Mouse (Mus musculus) bone marrow macrophage, adult 2 months (primary cell): ENCODE results near the gene C1qb. TPM values are rescaled to one million over a fixed set of nuclear protein-coding genes. Genes with fewer than 3 reads are reported as not detected.

Experiments used
- H3K27ac ChIP-seq: 2 replicates; pipeline ENCODE4 v1.5.1; 2012; ENCODE audit warnings: low read depth, low read length; ENCODE audit not compliant: insufficient read depth
- H3K4me1 ChIP-seq: 2 replicates; pipeline ENCODE4 v1.6.1; 2012; ENCODE audit warnings: low read length; ENCODE audit not compliant: control insufficient read depth, insufficient read depth
- H3K4me3 ChIP-seq: 2 replicates; pipeline ENCODE4 v1.5.1; 2012; ENCODE audit warnings: mild to moderate bottlenecking, low read length, moderate library complexity; ENCODE audit not compliant: insufficient read depth
- CTCF ChIP-seq: IDR thresholded peaks from 2 replicates; pipeline ENCODE4 v1.5.1; 2012; ENCODE audit warnings: low read depth, mild to moderate bottlenecking, low read length, moderate library complexity
- POLR2A ChIP-seq: IDR thresholded peaks from 2 replicates; pipeline ENCODE4 v1.6.1; 2012; ENCODE audit warnings: mild to moderate bottlenecking, low read depth, low read length, borderline replicate concordance
- polyA plus RNA-seq: library from polyadenylated mRNA; stranded (reverse); fragments of >200 nt; gene quantifications from 2 replicates; pipeline ENCODE4 v1.2.4, GENCODE M21; 2012; ENCODE audit not compliant: missing spikeins, insufficient read depth, insufficient read length

Gene C1qb
- polyA plus RNA-seq, 1 experiment, result 3,777 TPM

DNA sequence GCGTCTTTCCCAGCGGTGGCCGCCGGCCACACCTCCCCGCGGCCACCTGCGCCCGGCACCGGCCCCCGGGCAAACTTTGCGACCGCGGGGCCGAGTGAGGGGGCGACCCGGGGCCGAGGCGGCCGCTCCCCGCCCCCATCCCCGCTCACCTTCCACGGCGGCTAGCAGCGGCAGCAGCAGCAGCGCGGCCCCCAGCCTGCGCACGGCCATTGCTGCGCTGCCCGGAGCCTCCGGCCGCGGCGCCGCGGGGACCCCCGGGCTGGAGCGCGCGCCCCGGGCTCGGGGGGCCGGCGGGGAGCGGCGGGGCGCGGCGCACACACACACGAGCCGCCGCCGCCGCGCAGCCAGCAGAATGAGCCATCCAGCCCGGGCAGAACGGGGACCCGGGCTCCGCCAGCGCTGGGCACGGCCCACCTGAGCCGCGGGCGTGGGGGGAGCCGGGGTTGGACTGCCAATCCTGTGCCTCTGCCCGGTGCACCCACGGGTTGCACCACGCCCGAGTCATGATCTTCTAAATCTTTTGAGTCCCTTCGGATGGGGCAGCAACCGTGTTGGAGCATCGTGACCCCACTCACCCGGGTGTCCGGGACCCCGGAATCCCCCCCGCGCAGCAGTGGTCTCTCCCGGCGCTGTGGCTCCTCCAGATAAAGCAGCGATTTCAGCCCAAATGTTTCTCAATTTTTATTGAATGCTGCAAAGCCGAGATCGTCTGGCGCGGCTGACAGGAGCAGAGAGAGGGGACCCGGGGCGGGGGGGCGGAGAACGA is 50.2 kb downstream of the C1qb start, which contains the start of gene Ephb2:
TSS of gene Ephb2 (minus strand) at position 368 of the 766 bp plus-strand sequence.
- H3K4me3 ChIP-seq, result peak within 1 kb of the TSS; percentile 33
- H3K27ac ChIP-seq, result no peak within 1 kb of the TSS
- no peak for TF ChIP-seq POLR2A
- no peak for TF ChIP-seq CTCF
- no peaks in the 10 kb centered on the region for H3K4me1 ChIP-seq

DNA sequence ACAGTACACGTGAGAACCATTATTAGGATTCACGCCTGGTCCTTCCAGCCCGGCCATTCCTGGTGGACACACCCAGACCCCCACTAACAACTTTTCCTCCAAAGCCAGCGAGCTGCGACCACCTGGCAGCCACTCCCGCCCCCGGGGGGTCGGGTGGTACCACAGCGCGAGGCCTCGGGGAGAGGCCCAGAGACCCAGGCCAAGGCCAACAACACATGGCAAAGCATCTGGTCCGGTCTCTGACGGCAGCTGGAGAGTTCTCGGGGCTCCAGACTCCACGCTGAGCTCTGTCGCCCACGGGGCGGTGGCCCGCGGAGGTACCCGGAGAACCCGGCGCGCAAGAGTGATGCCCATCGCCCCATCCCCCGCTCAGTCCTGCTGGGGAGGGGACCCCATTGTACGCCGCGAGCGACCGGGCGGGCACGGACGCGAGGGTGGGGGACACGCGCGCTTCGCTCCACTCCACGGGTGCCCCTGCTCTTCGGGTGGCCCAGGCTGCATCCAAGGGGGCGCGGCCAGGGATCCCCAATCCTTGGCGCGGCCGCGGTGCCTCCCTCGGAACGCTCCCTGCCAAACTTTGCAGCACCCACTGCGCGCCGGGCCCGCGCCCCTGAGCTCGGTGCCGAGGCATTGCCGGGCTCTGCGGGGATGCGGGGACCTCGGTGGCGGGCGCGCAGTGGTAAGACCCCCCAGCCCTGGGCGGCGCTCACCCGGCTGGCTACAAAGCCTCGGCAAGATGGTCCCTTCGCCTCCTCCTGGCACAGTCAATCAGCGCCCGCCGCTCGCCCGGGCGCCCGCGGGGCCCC is 51.0 kb downstream of the C1qb start:
- TF ChIP-seq CTCF (no peak), POLR2A (no peak)
- Histone ChIP-seq H3K4me3 (peak overlapping the region; percentile 33), H3K4me1 (no peaks in the 10 kb centered on the region), H3K27ac (no peak overlapping the region)

DNA sequence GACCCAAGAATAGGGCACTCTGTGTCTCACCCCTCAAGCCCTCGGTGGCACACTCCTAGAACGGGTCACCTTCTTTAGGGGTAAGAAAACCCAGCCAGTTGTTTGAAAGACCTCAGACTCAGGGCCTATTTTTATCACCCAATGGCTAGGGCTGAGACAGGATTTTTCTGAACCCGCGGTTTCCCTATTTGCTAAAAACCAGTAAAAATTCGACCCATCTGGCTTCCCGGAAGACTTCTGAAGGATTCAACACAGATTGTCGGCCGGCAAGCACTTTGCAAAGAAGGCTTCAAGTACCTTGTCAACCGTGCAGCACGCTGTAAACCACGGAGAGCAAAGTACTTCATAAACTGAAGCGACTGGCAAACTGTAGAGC is 51.6 kb downstream of the C1qb start:
- TF ChIP-seq CTCF (no peak), POLR2A (no peak)
- no peak overlapping the region for H3K27ac ChIP-seq
- no peak overlapping the region for H3K4me3 ChIP-seq
- no peaks in the 10 kb centered on the region for H3K4me1 ChIP-seq

DNA sequence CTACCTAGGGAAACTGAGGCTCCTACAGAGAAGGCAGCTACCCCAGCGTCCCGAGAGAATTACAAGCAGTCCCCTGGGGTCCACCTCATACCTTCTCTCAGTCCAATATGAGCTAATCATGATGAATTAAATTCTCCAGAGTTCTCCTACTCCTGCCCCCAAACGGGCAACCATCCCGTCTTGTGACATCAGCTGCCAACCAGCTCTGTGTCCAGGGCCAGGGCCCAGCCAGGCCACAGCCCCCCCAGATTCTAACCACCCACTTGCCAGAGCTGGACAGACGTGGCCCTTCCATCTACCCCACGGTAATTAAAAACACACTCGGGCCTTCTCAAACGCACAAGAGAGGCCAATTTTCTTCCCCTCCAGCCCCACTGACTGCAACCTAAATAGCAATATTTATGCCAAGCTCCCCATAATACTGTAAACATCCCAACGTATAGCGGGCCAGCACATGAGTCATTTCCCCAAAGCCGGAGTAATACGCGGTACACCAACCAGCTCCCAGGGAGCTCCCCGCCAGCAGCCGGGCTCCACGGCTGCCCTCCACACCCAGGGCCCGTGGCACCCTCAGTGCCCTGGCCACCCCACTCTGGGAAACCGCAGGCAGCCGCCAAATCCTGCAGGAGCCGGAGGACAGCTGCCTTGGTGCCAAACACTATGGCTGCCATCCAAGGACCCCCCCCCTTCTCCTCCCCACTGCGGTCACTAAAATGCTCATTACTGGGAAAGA is 52.2 kb downstream of the C1qb start:
- Histone ChIP-seq H3K27ac (no peak overlapping the region), H3K4me3 (no peak overlapping the region), H3K4me1 (no peaks in the 10 kb centered on the region)
- TF ChIP-seq POLR2A (no peak), CTCF (no peak)

DNA sequence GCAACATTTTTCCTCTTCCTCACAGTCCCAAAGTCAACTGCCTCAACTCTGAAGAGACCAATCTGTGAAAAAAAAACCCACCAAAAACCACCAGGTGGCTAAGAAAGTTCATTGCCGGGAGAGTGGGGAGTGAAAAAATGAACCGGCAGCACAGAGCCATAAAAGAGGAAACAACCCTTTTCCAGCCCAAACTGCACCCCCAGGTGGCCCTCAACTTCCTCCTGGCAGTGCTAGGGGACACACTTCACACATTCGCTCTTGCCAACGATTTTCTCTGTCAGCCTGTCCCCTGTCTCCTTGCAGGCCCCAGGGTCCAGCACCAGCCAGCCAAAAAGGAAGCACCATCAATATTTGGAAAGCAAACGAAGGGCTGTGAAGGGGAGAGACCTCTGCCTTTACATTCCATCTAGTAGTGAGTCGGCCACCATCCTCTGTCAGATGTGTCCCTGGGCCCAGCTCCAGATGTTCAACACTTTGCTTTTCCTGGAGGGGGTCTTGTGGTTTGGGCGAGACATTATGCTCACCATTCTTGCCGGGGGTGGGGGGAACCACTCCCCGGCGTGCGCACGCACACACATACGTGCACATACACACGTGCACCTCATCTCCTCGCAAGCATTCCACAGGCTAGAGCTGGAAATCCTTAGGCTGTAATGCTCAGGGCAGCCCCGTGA is 53.3 kb downstream of the C1qb start:
- Histone ChIP-seq H3K4me3 (no peak overlapping the region), H3K4me1 (no peaks in the 10 kb centered on the region), H3K27ac (no peak overlapping the region)
- TF ChIP-seq POLR2A, result no peak
- no peak for TF ChIP-seq CTCF

DNA sequence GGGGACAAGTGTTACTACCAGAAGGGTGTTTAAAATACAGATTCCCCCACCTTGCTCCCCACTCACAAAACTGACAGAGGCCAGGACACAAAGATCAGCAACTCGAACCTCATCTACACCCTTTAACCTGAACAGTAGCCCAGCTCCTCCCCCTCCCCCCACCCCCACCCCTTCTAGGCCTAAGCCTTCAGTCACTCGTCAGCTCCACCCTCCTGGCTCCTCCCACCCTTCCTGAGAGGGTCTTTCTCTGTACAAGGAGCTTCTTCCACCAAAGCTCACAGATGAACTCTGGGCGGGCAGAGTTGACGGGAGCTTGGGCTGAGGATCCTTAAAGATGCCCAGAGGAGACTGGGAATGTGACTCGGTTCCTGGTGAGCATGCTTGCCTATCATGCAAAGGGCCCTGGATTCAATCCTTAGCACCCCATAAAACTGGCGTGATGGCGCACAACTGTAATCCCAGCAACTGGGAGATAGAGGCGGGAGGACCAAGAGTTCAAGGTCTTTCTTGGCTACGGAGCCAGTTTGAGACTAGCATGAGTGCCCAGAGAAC is 55.6 kb downstream of the C1qb start:
- Histone ChIP-seq H3K4me1 (no peaks in the 10 kb centered on the region), H3K27ac (no peak overlapping the region), H3K4me3 (no peak overlapping the region)
- TF ChIP-seq POLR2A (no peak), CTCF (no peak)

Other genes starting within 250 kb of the C1qb start
- gene Ephb2, start 50.2 kb downstream of the C1qb start, polyA plus RNA-seq, result not detected in 2 replicates
- 2,483 and 2,716 TPM in 2 replicates for gene C1qc, start 6.9 kb upstream of the C1qb start, polyA plus RNA-seq
- 1,983 and 2,039 TPM in 2 replicates for gene C1qa, start 12.6 kb upstream of the C1qb start, polyA plus RNA-seq
- gene Epha8, start 70.6 kb upstream of the C1qb start, polyA plus RNA-seq, result not detected in 2 replicates
- gene Zbtb40, start 162.6 kb upstream of the C1qb start, polyA plus RNA-seq, result 4.8 and 6.3 TPM in 2 replicates